Mouse (Mus musculus): ENCODE measurements around the gene Tmod4.

The Tmod4 gene

GRCm38 (mm10) chr3:95136336-95136735 is 12.1 kb downstream of the Tmod4 start:
- no peak for DNase-seq (ENCODE audit: low spot score)

- DNase-seq (ENCODE audit: low spot score) = no peak
Measured at GRCm38 (mm10) chr3:95139586-95140288, 15.5 kb downstream of the Tmod4 start.

GRCm38 (mm10) chr3:95140289-95140595 is 16.0 kb downstream of the Tmod4 start:
- DNase-seq (ENCODE audit: low spot score) = no peak

GRCm38 (mm10) chr3:95140795-95141194 is 16.5 kb downstream of the Tmod4 start:
- DNase-seq (ENCODE audit: low spot score) = no peak

- DNase-seq (ENCODE audit: low spot score) = no peak
Measured at GRCm38 (mm10) chr3:95141474-95141873, 17.2 kb downstream of the Tmod4 start.

GRCm38 (mm10) chr3:95141952-95142616 is 17.8 kb downstream of the Tmod4 start, which contains the start of gene Tnfaip8l2:
Gene Tnfaip8l2 (minus strand): TSS chr3:95142360.
- DNase-seq (ENCODE audit: low spot score) = no peak

- peak; percentile 66 for DNase-seq (ENCODE audit: low spot score)
Measured at GRCm38 (mm10) chr3:95142617-95143011, 18.3 kb downstream of the Tmod4 start.

GRCm38 (mm10) chr3:95147924-95148323 is 23.6 kb downstream of the Tmod4 start:
- DNase-seq (ENCODE audit: low spot score) = no peak

GRCm38 (mm10) chr3:95153874-95154273 is 29.6 kb downstream of the Tmod4 start:
- DNase-seq (ENCODE audit: low spot score) = no peak

GRCm38 (mm10) chr3:95159511-95159986 is 35.3 kb downstream of the Tmod4 start:
- no peak for DNase-seq (ENCODE audit: low spot score)

GRCm38 (mm10) chr3:95159987-95160963 is 36.0 kb downstream of the Tmod4 start, which contains the start of gene Sema6c:
Gene Sema6c (plus strand): TSS chr3:95160457.
- peak; percentile 88 for DNase-seq (ENCODE audit: low spot score)

- DNase-seq (ENCODE audit: low spot score) = no peak
Measured at GRCm38 (mm10) chr3:95161041-95161551, 36.8 kb downstream of the Tmod4 start.

GRCm38 (mm10) chr3:95161618-95162344 is 37.5 kb downstream of the Tmod4 start:
- DNase-seq (ENCODE audit: low spot score) = no peak

GRCm38 (mm10) chr3:95162345-95162628 is 38.0 kb downstream of the Tmod4 start:
- DNase-seq (ENCODE audit: low spot score) = no peak

GRCm38 (mm10) chr3:95163419-95164255 is 39.4 kb downstream of the Tmod4 start:
- DNase-seq (ENCODE audit: low spot score) = no peak

- no peak for DNase-seq (ENCODE audit: low spot score)
Measured at GRCm38 (mm10) chr3:95164256-95164550, 39.9 kb downstream of the Tmod4 start.

GRCm38 (mm10) chr3:95164840-95165239 is 40.6 kb downstream of the Tmod4 start:
- DNase-seq (ENCODE audit: low spot score) = no peak

GRCm38 (mm10) chr3:95169996-95170395 is 45.7 kb downstream of the Tmod4 start:
- no peak for DNase-seq (ENCODE audit: low spot score)

GRCm38 (mm10) chr3:95171105-95171504 is 46.8 kb downstream of the Tmod4 start:
- no peak for DNase-seq (ENCODE audit: low spot score)

- no peak for DNase-seq (ENCODE audit: low spot score)
Measured at GRCm38 (mm10) chr3:95172526-95173255, 48.4 kb downstream of the Tmod4 start.

Measured in ovary, adult 18-20 months (tissue).